Mouse (Mus musculus) left cerebral cortex, adult 8-10 months (tissue): ENCODE results near the gene Fam163a. TPM values are rescaled to one million over a fixed set of nuclear protein-coding genes. Genes with fewer than 3 reads are reported as not detected.
"Not testable (repeated sequence)": the region's sequence is repeated elsewhere in the genome, so short reads cannot be mapped to it uniquely, and the experiment has no call there.

Experiments
- DNase-seq, 2 experiments: peaks; one replicate each; pipeline ENCODE4 v3.0.0; 2022; ENCODE audit warnings: low spot score in 2 of 2
- total RNA-seq, 4 experiments: library from RNA; stranded (reverse); gene quantifications; 2 replicates each; pipeline ENCODE4 v1.2.4; 2022

The Fam163a gene
- total RNA-seq = 1 to 10 TPM; 6.9 to 8.0 (median 7.4) TPM

DNA sequence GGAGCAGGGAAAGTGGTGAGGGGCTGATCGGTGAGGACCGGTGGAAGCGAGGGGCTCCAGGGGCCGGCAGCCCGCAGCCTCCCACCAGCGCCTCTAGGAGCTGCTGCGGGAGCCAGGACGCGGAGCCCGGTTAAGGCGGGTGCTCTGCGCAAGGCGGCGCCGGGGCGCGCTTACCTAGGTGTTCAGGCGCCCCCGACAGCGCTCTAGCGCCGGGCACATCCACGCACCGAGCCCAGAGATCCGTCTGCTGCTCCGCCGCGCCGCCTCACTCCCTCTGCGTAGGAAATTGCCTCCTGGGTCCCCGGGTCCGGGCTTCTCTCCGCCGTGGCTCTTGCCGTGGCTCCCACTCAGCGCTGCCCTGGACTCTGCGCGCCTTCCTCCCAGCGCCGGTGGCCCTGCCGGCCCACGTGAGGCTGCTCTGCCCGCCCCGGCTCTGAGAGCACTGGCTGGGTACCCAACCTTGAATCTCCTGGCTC is at the start of gene Fam163a:
Fam163a (minus strand) TSS at position 371 of the 476 bp plus-strand sequence.
- DNase-seq = no peak

DNA sequence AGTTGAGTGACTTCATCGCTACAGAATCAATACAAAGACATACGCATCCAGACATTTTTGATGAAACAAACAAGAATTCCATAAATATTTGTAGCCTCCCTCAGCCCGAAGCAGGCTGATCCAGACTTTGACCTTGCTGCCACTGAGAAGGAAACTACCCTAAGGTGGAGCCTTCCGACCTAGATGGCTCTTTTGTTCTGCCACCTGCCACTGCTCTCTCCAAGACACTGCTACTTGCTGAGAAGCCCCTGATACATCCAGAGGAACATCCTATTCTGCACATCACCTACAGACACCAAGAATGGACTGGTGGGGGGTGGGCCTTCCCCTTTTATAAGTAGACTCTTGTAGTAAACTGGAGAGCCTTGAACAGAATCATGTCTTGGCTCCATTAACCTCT is 46.3 kb upstream of the Fam163a start:
- DNase-seq = not testable (repeated sequence)

DNA sequence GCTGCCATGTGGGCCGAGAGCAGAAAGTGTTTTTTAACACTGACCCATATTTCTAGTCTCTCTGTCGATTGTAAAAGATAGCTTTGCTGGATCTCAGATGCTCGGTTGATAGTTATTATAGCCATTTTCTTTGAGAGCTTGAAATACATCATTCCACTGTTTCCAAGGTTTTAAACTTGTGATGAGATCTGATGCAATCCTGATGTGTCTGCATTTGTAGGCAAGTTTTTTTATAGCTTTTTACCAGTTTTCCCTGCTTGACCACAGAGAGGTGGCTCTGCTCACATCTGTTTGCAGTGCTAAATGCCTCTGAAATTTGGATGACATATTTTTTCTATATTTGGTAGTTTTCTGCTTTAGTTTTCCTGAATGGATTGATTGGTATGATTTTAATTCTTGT is 43.1 kb upstream of the Fam163a start:
- DNase-seq = no peak

DNA sequence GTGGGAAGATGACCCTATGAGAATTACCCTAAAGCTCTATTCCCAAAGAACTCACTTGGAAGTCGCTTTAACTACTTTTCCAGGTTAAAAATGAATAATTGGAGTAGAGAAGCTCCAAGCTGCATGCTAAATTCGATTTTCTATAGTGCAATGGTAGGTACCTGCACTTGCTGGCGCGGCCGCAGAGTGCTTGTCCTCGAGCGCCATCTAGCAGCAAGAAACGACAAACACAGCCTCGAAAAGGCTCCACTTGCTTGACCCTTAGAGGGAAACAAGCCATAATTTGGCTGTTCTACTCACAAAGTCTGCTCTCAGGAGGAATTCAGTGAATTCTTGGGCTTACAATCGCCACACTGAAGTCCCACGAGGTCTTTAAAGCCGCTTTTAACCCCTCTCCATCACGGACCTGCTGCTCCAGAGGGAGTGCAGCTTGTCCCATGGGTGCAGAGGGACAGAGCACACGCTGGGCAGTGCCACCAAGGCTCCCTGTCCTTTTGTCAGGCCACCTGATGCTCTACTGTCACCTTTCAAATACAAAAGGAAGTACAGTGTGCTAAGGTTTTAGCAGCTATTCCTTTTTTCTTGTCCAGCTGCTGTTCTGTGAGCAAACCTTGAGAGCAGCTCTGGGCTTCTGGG is 37.0 kb upstream of the Fam163a start:
- no peak for DNase-seq

DNA sequence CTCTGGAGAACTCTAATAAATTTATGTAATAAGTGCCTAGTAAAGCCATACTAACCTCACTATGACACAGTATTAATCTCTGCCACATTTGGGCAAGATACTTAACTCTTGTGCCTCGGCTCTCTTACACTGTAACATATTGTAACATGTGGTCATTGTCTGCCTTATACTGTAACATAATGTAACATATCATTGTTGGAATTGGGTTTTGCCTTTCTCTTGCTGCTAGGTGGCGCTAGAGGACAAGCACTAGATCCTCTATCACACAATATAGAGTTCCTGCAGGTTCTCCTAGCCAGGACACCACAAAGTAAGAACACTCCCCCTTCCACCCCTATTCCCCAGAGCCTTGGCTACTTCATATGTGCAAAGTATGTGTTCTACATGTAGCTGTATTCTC is 36.2 kb upstream of the Fam163a start:
- DNase-seq = no peak

DNA sequence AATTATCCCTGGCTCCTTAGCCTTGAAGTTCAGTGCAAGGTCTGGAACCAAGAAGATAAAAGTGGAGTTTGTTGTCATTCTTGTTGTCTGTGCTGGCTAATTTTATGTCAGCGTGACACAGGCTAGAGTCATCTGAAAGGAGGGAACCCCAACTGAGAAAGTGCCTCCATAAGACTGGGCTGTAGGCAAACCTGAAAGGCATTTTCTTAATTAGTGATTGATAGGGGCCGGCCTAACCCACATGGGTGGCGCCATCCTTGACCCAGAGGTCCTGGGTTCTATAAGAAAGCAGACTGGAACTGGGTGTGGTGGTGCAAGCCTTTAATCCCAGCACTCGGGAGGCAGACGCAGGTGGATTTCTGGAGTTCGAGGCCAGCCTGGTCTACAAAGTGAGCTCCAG is 26.3 kb upstream of the Fam163a start:
- DNase-seq = no peak

DNA sequence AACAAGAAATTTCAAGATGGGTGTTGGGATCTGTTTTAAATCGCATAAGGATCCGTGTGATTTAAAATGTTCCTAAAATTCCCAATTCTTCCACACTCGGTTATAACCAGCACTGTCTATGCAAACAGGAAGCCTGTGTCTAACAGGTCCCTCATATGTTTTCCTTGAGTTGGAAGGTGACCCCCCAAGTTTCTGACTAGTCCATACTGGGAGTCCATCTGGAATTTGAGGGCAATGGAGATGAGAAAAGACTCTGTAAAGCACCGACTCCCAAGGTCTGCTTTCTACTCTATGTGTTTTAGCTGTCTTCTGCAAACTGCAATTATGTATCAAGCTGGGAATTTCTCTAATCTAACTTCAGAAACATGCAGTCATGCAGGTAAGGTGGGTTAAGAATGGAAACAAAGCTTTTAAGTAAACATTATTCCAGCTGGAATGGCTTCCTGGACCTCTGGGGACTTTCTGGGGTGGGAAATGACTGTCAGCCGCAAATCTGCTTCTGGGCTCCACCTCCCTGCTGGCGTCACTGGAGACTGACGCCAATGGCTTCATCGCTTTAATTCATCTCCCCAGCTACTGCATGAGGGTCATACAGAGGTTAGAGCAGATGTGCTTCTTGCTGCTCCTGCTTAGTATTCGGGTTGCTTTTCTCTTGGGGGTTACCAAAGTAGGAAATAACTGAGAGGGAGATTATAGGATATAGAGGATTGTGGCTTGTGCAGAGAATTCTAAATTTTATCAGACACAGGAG is 25.7 kb upstream of the Fam163a start:
- DNase-seq = no peak

DNA sequence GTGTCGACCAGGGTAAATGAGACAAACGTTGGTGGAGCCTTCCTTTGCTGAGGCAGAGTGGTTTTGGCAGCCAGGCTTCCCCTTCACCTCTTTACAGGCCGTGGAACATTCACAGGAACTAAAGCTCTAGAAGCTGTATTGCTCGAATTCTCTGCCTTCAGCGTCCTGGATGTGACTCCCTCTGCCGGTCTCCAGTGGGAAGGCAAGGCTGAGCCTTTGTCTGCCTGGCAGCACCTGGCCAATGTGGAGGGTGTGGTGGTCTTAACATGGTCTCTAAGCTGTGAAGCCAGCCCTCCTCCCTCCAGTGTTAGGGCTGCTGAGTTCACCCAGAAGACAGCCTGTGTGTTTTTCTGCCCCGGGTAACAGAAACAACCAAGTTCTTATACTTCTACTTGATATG is 24.6 kb upstream of the Fam163a start:
- peak in 1 of 2 experiments; percentile 42 for DNase-seq

DNA sequence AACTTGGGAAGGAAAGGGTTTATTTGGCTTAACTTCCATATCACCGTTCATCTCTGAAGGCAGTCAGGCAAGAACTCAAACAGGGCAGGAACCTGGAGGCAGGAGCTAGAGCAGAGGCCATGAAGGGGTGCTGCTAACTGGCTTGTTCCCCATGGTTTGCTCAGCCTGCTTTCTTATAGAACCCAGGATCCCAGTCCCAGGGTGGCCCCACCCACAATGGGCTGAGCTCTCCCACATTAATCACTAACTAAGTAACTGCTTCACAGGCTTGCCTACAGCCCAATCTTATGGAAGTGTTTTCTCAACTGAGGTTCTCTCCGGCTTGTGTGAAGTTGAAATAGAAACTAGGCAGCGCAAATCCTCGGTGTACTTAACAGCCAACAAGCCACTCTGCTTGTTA is 23.9 kb upstream of the Fam163a start:
- no peak for DNase-seq

DNA sequence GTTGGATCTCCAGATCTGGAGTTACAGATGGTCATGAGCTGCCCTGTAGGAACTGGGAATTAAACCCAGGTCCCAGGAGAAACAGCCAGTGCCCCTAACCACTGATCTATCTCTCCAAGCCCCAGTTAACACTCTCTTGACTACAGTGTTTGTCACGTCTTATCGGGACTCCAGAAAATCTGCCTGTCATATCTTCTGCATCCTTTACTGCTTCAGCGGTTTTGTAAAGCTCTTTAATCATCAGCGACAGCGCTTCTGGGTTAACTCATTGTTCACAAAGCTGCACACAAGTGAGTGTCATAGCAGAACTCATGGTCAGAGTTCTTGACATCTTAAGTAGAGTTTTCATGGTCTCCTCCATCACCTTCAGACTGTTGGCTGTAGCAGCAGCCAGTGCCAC is 22.1 kb upstream of the Fam163a start:
- DNase-seq = no peak

DNA sequence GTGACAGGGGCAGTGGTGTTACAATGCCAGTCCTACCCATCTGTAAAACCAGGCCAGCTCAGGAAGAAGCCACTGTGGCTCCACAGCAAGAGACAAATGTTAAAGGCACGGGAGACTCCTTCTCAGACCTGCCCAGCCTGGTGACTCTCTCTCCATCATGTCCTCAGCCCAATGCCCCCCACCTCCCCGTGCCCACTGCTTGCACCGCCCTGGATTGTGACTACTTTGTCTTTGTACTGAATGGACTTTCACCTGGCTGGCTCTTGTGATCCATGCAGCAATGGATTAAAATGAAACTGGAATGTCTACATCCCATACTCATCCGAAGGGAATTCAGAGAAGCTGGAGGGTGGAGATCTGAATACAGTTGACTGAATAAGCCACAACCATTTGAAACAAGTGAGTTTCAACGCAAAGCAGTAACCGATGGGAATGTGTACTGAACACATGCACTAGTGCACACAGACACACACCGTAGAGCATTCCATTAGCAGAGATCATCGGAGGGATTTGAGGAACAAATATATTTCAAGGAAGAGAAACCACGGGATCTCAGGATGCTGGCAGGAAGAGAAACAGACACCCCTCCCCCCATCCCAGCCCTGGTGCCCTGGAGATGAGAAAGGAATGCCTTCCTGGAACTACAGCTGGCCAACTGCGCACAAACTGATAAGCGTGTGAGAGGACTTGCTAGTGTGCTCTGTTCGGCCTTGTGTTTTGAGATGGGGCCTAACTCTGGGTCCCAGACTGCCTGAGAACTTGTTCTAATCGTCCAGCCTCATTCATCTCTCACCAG is 17.6 kb upstream of the Fam163a start:
- no peak for DNase-seq

DNA sequence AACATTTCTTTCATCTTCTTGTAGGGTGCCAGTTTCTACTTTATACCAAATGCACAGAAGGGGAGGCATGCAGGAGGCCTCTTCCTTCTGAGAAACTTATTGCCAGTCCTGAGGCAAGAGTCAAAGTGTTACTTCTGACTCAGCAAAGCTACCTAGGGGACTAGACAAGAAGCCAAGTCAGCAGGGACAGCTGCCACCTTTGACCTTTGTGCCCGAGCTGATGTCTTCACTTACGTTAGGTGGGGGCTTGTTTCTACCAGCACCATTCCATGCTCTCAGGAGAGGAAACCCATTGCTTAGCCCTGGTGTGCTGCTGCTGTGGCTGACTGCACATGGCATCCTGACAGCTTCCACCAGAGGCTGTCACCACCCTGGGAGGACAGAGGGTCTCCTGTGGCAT is 16.5 kb upstream of the Fam163a start:
- no peak for DNase-seq

DNA sequence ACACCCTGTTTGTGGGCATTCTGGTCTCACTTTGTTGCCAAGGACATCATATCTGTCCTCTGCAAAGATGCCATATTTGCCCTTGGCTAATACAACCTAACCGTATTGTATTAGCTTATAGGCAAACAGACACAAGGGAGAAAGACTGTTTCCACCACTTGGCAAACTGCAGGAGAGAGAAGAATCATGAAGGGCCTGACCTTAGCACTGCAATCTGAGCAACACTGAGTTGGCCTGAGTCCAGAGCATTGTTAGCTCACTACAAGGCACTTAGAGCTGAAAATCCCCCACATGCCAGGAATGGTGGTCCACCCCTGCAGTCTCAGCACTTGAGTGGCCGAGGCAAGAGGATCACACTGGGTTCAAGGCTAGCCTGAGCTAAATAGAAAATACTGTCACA is 13.7 kb upstream of the Fam163a start:
- no peak for DNase-seq

DNA sequence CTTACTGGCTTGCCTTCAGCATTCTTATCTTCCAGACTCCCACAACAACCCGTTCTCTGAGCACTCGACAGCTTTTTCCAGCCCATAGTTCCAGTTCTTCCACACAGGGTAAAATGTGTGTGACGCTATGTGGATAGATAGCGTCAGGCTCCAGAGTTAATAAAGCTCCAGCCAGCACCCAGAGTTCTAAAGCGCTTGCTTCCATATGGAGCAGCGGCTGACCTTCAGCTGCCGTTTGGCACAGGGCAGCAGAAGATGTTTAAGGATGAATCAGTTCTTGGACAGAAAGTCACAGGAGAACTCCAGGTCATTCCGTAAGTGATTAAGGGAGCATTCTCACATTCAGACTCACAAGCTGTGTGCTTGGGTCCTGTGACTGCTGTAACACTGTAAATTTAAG is 13.1 kb upstream of the Fam163a start:
- no peak for DNase-seq

DNA sequence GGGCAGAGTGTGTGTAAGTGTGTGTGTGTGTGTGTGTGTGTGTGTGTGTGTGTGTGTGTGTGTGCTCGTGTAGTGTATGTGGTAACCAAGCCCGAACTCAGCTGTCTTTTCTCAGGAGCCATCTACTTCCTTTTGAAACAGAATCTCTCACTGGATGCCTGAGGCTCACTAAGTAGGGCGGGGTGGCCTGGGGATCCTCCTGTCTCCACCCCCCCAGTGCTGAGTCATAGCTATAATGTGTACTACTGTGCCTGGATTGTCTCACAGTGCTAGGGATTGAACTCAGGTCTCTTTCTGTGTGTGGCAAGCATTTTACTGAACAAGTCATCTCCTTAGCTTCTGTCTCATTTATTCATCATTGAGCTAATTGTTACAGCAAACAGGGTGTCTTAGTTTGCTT is 12.6 kb upstream of the Fam163a start:
- DNase-seq = no peak

DNA sequence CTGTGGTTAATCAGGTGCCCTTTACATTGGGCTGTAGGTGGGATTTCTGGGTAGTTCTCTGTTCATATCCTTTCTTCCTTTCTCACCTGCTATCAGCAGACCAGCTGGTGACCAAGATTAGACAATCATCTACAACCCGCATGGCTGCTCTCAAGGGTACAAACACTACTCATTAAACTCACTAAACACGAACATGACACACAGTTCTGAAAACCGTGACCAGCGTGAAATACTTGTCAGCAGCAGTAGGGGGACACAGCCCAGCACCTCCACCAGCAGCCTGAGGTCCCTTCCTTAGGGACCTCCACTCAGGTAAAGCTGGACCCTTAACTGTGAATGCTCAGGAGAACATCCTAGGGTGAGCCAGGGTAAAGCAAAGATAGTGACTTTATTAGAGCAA is 11.4 kb upstream of the Fam163a start:
- DNase-seq = no peak

DNA sequence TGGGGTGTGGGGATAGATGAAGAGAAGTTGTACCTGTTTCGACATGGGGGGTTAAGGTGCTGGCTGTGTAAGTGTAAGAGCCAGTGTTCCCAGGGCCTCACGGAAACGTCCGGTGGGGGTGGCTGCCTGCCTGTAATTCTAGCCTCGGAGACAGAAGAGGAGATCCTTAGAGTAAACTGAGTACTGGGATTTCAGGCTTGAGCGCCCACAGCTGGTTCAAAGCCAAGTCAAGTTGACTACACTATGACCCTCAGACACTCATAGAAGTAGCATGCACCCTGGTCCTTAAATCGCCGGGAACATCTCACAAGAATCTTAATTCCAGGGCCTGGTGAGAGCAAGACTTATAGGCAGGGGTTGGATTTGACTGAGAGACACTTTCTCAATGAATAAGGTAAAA is 9.8 kb upstream of the Fam163a start:
- no peak for DNase-seq

DNA sequence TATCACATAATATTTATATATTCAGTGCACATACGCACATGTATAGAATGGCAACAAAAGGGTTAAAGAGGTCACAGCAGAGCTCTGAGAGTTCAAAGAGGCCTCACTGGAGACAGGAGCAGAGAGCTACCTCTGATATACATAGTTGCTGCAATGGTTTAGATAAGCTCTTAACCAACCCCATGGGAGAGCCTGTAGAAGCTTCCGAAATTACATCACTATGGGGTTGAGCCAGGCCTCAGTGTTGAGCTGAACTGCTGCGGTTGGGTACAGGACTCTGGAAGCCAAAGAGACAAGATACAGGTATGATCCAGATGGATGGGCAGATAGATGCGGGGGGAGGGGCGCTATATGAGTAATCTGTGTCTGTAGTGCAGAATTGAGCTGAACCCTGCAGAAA is 8.1 kb upstream of the Fam163a start:
- DNase-seq = no peak

DNA sequence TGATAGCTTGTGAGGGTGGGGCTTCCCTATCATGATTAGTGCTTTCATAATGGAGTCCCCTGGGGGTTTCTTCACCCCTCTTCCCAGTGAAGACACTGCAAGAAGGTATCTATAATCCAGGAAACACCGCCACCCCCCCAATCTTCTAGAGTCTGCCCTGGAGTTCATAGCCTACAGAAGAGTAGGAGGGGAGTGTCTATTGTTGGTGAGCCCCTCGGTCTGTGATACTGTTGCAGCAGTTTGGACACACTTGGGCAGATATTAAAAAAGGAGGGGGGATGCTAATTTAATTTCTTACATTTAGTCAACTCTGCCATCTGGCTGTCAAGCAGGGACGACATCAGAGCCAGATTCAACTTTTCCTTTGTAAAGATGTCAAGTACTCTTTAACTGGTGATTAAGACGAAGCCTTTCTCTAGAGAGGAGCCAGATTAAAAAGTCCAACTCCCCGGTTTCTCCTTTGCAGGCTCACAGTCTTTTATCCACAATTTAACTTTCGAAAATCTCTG is 7.0 kb upstream of the Fam163a start:
- DNase-seq = no peak

DNA sequence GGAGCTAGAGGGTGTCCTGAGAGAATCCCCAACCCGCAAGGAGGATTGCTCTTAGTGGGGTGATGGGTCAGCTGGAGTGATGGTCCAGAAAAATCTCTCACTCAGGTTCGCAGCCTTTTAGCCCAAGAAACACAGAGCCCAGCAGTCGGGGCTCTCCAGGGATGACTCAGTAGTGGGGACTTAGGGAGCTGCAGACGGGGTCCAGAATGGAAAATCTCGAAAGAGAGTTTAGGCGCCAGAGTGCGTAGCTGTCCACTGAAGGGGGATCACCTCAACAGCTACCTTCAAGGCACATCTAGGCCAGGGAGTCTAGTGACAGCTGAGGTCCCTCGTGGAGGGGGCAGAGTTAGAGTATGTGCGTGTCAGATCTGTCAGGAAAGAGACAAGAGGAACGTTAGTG is 338 bp upstream of the Fam163a start:
- no peak for DNase-seq

DNA sequence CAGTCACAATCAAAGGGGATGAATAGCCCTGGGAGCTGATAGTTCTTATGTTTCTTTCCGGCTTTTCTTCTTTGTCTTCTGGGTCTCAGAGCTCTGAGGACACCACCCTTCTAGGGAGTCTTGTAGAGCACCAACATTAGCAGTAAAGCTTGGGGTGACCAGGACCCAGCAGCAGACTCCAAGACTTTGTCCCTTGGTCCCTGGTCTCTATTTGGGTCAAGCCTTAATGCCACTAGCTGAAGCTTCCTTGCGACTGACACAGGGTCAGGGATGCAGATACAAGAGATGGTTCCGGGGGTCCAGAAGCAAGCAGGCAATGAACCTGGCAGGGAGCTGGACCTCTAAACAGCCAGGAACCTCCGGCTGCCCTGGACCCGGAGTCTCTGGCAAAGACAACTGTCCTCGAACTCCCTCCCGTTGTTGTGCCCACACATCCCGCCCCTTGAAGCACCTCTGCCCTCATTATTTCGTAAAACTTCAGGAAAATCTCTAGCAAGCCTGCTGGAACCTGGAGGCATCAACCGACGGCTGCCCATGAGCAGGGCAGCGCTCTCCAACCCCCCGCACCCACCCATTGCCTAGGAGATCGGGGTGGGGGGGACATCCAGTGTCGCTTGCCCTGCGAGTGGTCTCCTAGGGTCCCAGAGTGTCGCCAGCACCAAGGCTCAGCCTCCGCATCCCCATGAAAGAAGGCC is 718 bp downstream of the Fam163a start:
- DNase-seq = no peak

DNA sequence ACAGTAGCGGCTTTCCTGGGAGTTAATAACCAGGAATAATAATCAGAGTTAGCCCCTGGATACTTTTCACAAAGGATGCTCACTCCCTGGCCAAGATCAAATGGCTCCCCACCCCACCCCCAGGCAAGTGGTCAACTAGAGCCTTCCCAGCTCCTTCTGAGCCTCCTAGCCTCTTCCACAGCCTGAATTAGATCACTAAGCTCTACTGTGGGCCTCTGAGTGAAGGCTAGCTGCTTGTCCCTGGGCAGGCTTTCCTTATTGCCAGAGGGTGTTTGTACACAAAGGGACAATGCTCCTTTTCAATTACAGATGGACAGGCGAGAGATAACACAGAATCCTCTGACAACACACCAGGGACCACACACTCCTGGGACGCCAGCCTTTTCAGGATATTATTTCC is 2.2 kb downstream of the Fam163a start:
- no peak for DNase-seq
